Mouse (Mus musculus): ENCODE data around the gene Calm1. TPM values are rescaled to one million over a fixed set of nuclear protein-coding genes. Genes with fewer than 3 reads are reported as not detected.

The Calm1 gene
- polyA plus RNA-seq, 1 experiment from 2014 or later = 1,120 TPM

DNA sequence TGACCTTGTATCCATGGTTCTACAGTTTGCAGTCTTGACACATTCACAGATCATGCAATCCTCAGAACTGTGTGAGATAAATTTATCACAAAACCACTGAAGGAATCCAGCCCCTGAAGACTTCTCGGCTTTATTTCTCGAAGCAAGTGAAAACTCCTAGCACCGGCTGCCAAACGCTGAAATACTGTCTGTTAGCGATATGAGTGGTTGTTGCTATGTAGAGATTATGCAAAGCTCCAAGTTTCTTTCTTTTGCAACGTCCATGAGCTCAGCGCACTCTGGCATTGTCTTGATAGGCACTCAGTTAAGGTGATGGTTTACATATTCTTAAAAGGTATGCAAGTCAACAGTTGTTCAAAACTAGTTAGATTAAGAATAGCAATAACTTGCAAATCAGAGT is 13.3 kb upstream of the Calm1 start:
- Histone ChIP-seq H3K27ac (replicated peaks; ENCODE audit: low read depth, low read length) (no peak overlapping the region), H3K4me1 (ENCODE audit: control insufficient read depth, insufficient read depth, low read length) (no peaks in the 10 kb centered on the region), H3K4me3 (ENCODE audit: low read depth, low read length) (no peak overlapping the region), H3K9me3 (ENCODE audit: control insufficient read depth, low read length) (no peaks in the 10 kb centered on the region), H3K36me3 (ENCODE audit: control insufficient read depth, insufficient read depth, low read length) (no peaks in the 10 kb centered on the region), H3K27me3 (ENCODE audit: control insufficient read depth, insufficient read depth, low read length) (no peaks in the 10 kb centered on the region), H3K9ac (ENCODE audit: low read length) (no peak overlapping the region), H3K4me2 (ENCODE audit: low read depth, severe bottlenecking) (no peak overlapping the region)
- WGBS = 85% methylated on average over 7 of the region's 7 CpGs
- no peak for ATAC-seq (ENCODE audit: insufficient number of reproducible peaks, low FRiP score, low TSS enrichment, low read depth)
- no peak for DNase-seq (ENCODE audit: low spot score)

DNA sequence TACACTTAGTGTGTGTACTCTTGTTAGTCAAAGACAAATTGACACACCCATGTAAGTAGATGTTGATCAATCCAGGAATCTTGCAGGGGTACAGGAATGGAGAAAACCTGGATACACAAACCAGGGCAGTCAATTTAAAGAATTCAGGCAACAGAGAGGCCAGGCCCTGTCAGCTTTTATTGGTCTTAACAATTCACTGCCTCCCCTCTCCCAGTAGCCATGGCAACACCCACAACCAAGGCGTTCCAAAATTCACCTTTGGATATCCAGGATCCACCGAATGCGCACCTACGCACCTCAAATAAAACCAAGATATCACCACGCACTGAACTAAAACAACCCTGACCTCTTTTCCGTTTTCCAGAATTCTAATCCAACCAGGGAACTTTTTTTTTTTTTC is 12.9 kb upstream of the Calm1 start:
- DNase-seq (ENCODE audit: low spot score) = peak; percentile 65
- peak overlapping the region; percentile 78 for H3K4me2 ChIP-seq (ENCODE audit: low read depth, severe bottlenecking)
- peak overlapping the region; percentile 56 for H3K4me3 ChIP-seq (ENCODE audit: low read depth, low read length)
- ATAC-seq (ENCODE audit: insufficient number of reproducible peaks, low FRiP score, low TSS enrichment, low read depth) = no peak
- peak overlapping the region; percentile 90 for H3K9ac ChIP-seq (ENCODE audit: low read length)
- H3K27me3 ChIP-seq (ENCODE audit: control insufficient read depth, insufficient read depth, low read length) = no peaks in the 10 kb centered on the region
- no peaks in the 10 kb centered on the region for H3K36me3 ChIP-seq (ENCODE audit: control insufficient read depth, insufficient read depth, low read length)
- WGBS = 11% methylated on average over 6 of the region's 6 CpGs
- no peaks in the 10 kb centered on the region for H3K4me1 ChIP-seq (ENCODE audit: control insufficient read depth, insufficient read depth, low read length)
- peak overlapping the region; percentile 96; the same call in 1 of the 2 replicates for H3K27ac ChIP-seq (replicated peaks; ENCODE audit: low read depth, low read length)
- H3K9me3 ChIP-seq (ENCODE audit: control insufficient read depth, low read length) = no peaks in the 10 kb centered on the region

DNA sequence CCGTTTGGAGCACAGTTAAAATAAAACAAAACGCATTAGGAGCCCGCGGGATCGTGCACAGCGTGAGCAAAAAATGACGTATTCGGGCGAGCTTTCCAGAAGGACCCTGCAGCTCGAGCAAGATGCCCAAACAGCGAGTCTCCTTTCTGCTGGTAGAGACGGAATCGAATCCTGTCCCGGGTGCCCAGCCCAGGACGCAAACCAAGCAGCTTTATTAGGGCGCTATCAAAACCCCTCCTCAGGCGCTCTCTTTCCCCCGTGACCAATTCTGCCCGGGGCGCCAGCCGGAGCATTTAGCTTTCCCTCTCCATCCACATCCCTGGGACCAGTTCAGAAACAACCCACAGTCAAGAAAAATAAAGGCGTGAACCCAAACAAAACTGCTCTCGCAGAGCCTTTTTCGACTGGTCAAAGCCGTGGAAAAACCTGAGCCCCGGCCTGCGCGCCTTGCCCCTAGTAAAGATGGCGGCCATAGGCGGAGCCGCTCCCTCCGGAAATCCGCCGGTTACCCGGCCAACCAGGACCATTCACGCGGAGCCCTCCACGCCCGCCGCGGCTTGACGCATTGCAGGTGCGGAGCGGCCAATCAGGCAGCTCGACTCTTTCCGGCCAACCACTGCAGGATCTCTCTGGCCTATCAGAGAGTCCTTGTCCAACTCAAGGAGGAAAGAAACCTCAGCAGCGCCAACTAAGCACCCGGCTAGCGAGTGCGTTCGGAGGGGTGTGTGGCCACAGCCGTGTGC is 12.1 kb upstream of the Calm1 start:
- WGBS = under 1% methylated on average over 52 of the region's 52 CpGs
- Histone ChIP-seq H3K4me2 (ENCODE audit: low read depth, severe bottlenecking) (peak overlapping the region; percentile 78), H3K9me3 (ENCODE audit: control insufficient read depth, low read length) (no peaks in the 10 kb centered on the region), H3K9ac (ENCODE audit: low read length) (peak overlapping the region; percentile 90), H3K4me1 (ENCODE audit: control insufficient read depth, insufficient read depth, low read length) (no peaks in the 10 kb centered on the region), H3K27ac (replicated peaks; ENCODE audit: low read depth, low read length) (peak overlapping the region; percentile 96), H3K36me3 (ENCODE audit: control insufficient read depth, insufficient read depth, low read length) (no peaks in the 10 kb centered on the region), H3K4me3 (ENCODE audit: low read depth, low read length) (peak overlapping the region; percentile 56), H3K27me3 (ENCODE audit: control insufficient read depth, insufficient read depth, low read length) (no peaks in the 10 kb centered on the region)
- ATAC-seq (ENCODE audit: insufficient number of reproducible peaks, low FRiP score, low TSS enrichment, low read depth) = peak; percentile 98
- DNase-seq (ENCODE audit: low spot score) = peak; percentile 99

GRCm38 (mm10) chr12:100187756-100188430 is 11.3 kb upstream of the Calm1 start:
- Histone ChIP-seq H3K36me3 (ENCODE audit: control insufficient read depth, insufficient read depth, low read length) (no peaks in the 10 kb centered on the region), H3K27ac (replicated peaks; ENCODE audit: low read depth, low read length) (peak overlapping the region; percentile 96), H3K9me3 (ENCODE audit: control insufficient read depth, low read length) (no peaks in the 10 kb centered on the region), H3K4me3 (ENCODE audit: low read depth, low read length) (peak overlapping the region; percentile 56), H3K9ac (ENCODE audit: low read length) (peak overlapping the region; percentile 73), H3K27me3 (ENCODE audit: control insufficient read depth, insufficient read depth, low read length) (no peaks in the 10 kb centered on the region), H3K4me2 (ENCODE audit: low read depth, severe bottlenecking) (peak overlapping the region; percentile 58), H3K4me1 (ENCODE audit: control insufficient read depth, insufficient read depth, low read length) (no peaks in the 10 kb centered on the region)
- under 1% methylated on average over 29 of the region's 29 CpGs for WGBS
- ATAC-seq (ENCODE audit: insufficient number of reproducible peaks, low FRiP score, low TSS enrichment, low read depth) = peak; percentile 2; the same call in 1 of the 2 replicates
- DNase-seq (ENCODE audit: low spot score) = peak; percentile 57

GRCm38 (mm10) chr12:100190802-100191201 is 8.4 kb upstream of the Calm1 start:
- no peak overlapping the region for H3K4me3 ChIP-seq (ENCODE audit: low read depth, low read length)
- ATAC-seq (ENCODE audit: insufficient number of reproducible peaks, low FRiP score, low TSS enrichment, low read depth) (no peak), DNase-seq (ENCODE audit: low spot score) (no peak)
- no peak overlapping the region for H3K9ac ChIP-seq (ENCODE audit: low read length)
- no peak overlapping the region for H3K4me2 ChIP-seq (ENCODE audit: low read depth, severe bottlenecking)
- no peaks in the 10 kb centered on the region for H3K27me3 ChIP-seq (ENCODE audit: control insufficient read depth, insufficient read depth, low read length)
- H3K27ac ChIP-seq (replicated peaks; ENCODE audit: low read depth, low read length) = no peak overlapping the region
- H3K9me3 ChIP-seq (ENCODE audit: control insufficient read depth, low read length) = no peaks in the 10 kb centered on the region
- 88% methylated on average over 6 of the region's 6 CpGs for WGBS
- no peaks in the 10 kb centered on the region for H3K4me1 ChIP-seq (ENCODE audit: control insufficient read depth, insufficient read depth, low read length)
- H3K36me3 ChIP-seq (ENCODE audit: control insufficient read depth, insufficient read depth, low read length) = no peaks in the 10 kb centered on the region

GRCm38 (mm10) chr12:100194181-100194580 is 5.1 kb upstream of the Calm1 start:
- WGBS = 92% methylated on average over 1 of the region's 1 CpGs
- no peak for ATAC-seq (ENCODE audit: insufficient number of reproducible peaks, low FRiP score, low TSS enrichment, low read depth)
- Histone ChIP-seq H3K27ac (replicated peaks; ENCODE audit: low read depth, low read length) (no peak overlapping the region), H3K9ac (ENCODE audit: low read length) (no peak overlapping the region), H3K9me3 (ENCODE audit: control insufficient read depth, low read length) (no peaks in the 10 kb centered on the region), H3K27me3 (ENCODE audit: control insufficient read depth, insufficient read depth, low read length) (no peaks in the 10 kb centered on the region), H3K4me3 (ENCODE audit: low read depth, low read length) (no peak overlapping the region), H3K4me1 (ENCODE audit: control insufficient read depth, insufficient read depth, low read length) (no peaks in the 10 kb centered on the region), H3K36me3 (ENCODE audit: control insufficient read depth, insufficient read depth, low read length) (no peaks in the 10 kb centered on the region), H3K4me2 (ENCODE audit: low read depth, severe bottlenecking) (no peak overlapping the region)
- no peak for DNase-seq (ENCODE audit: low spot score)

DNA sequence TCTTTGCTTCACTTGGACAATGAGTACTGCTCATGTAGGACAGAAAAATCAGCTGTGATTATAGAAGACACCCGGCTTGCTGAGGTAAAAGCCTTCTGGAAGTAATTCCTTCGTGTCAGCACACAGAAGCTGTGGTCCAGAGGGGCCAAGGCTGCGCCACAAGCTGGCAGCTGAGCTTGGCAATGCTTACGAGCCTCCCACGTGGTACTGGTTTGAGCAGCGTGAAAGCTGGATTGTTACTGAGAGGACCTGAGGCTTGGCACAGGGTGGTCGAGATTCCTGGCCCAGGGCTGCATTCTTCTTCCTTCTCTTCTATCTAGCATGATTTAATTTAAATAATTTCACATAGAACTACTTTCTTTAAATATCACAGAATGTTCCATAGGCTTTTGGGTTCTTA is 2.4 kb upstream of the Calm1 start:
- peaks cover 6% of the 10 kb centered on the region for H3K4me1 ChIP-seq (ENCODE audit: control insufficient read depth, insufficient read depth, low read length)
- H3K9ac ChIP-seq (ENCODE audit: low read length) = no peak overlapping the region
- H3K4me3 ChIP-seq (ENCODE audit: low read depth, low read length) = no peak overlapping the region
- no peak overlapping the region for H3K4me2 ChIP-seq (ENCODE audit: low read depth, severe bottlenecking)
- WGBS = 64% methylated on average over 7 of the region's 7 CpGs
- H3K9me3 ChIP-seq (ENCODE audit: control insufficient read depth, low read length) = no peaks in the 10 kb centered on the region
- H3K27ac ChIP-seq (replicated peaks; ENCODE audit: low read depth, low read length) = no peak overlapping the region
- no peak for DNase-seq (ENCODE audit: low spot score)
- ATAC-seq (ENCODE audit: insufficient number of reproducible peaks, low FRiP score, low TSS enrichment, low read depth) = no peak
- no peaks in the 10 kb centered on the region for H3K27me3 ChIP-seq (ENCODE audit: control insufficient read depth, insufficient read depth, low read length)
- no peaks in the 10 kb centered on the region for H3K36me3 ChIP-seq (ENCODE audit: control insufficient read depth, insufficient read depth, low read length)

GRCm38 (mm10) chr12:100199891-100200644 is 833 bp downstream of the Calm1 start:
- Histone ChIP-seq H3K4me2 (ENCODE audit: low read depth, severe bottlenecking) (peak overlapping the region; percentile 77), H3K36me3 (ENCODE audit: control insufficient read depth, insufficient read depth, low read length) (peaks cover 6% of the 10 kb centered on the region; the same call in 1 of the 2 replicates), H3K9ac (ENCODE audit: low read length) (peak overlapping the region; percentile 86), H3K27ac (replicated peaks; ENCODE audit: low read depth, low read length) (peak overlapping the region; percentile 81), H3K9me3 (ENCODE audit: control insufficient read depth, low read length) (no peaks in the 10 kb centered on the region), H3K4me3 (ENCODE audit: low read depth, low read length) (peak overlapping the region; percentile 78), H3K27me3 (ENCODE audit: control insufficient read depth, insufficient read depth, low read length) (no peaks in the 10 kb centered on the region), H3K4me1 (ENCODE audit: control insufficient read depth, insufficient read depth, low read length) (peaks cover 13% of the 10 kb centered on the region)
- WGBS = under 1% methylated on average over 64 of the region's 86 CpGs
- ATAC-seq (ENCODE audit: insufficient number of reproducible peaks, low FRiP score, low TSS enrichment, low read depth) = peak; percentile 60
- DNase-seq (ENCODE audit: low spot score) = peak; percentile 68

All from limb, embryonic 11.5 days (tissue).